Mouse (Mus musculus): ENCODE data around the gene Ube2v1.

DNA sequence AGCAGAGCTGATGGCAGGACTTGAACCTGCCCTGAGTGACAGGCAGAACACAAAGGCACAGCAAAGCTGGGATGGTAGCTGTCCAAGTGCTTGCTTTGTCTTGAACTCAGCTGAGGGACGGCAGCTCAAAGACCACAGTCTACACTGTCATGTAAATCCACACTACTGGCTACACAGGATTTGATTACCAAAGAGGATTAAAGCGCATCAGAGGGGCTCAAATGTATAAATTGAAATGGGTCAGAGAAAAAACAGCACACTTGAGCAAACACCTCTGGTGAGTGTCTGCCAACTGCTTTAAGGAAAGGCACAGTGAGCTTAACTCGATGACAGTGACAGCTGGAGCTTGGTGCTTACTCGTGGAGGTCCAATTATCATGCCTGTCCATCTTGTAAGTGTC is 14.4 kb downstream of the Ube2v1 start:
- TF ChIP-seq GATA1 (IDR thresholded peaks at IDR 0.05; ENCODE audit: borderline replicate concordance, low read length) = no peak
- no peak for TF ChIP-seq FLI1 (IDR thresholded peaks at IDR 0.05; ENCODE audit: low read length)

Data from megakaryocyte, embryonic 14.5 days (primary cell).